Mouse (Mus musculus): Measurements from ENCODE around the gene Rchy1. TPM values are rescaled to one million over a fixed set of nuclear protein-coding genes. Genes with fewer than 3 reads are reported as not detected.

The Rchy1 gene
- total and polyA plus RNA-seq, 3 experiments: 24.8 to 74.4 (median 26.9) TPM

DNA sequence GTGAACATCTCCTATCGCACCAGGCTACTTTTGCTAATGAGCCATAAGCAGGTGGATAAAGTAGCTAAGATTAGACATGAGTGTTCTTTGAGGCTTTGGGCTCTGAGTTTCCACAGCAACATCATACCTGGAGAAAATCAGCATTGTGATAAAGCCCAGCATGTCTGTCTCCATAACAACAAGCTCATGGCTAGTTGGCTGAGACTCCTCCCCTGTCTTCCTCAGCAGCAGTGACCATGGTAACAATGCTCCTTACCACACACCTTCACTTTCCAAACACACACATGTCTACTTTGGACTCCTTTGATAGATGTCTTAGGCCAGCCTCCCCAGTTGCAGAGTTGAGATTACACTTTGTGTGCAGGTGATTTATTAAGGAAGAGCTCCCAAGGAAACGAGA lies 49.6 kb downstream of the Rchy1 start:
- H3K27me3 ChIP-seq (ENCODE audit: control insufficient read depth in 1 of 2, insufficient read depth in 2 of 2, low read length in 2 of 2): no peaks in the 10 kb centered on the region
- DNase-seq (ENCODE audit: low read depth, low spot score): no peak
- H3K36me3 ChIP-seq (ENCODE audit: control insufficient read depth in 1 of 2, insufficient read depth in 2 of 2, low read length in 2 of 2): peaks cover 0 to 10% of the 10 kb centered on the region in 2 experiments; a peak in 2 of 4 replicates
- H3K9ac ChIP-seq (ENCODE audit: control insufficient read depth, low read depth, low read length, poor library complexity, severe bottlenecking): no peak overlapping the region
- no peak overlapping the region for H3K27ac ChIP-seq (ENCODE audit: control insufficient read depth, low read depth, low read length)
- no peaks in the 10 kb centered on the region for H3K79me2 ChIP-seq (ENCODE audit: control insufficient read depth, insufficient read depth, low read length, poor library complexity)
- peaks cover 0 to 3% of the 10 kb centered on the region in 2 experiments; a peak in 2 of 4 replicates for H3K4me1 ChIP-seq (ENCODE audit: control insufficient read depth in 1 of 2, insufficient read depth in 2 of 2, low read length in 2 of 2)
- H3K4me3 ChIP-seq (ENCODE audit: control insufficient read depth in 1 of 2, insufficient read depth in 1 of 2, low read depth in 2 of 2, low read length in 2 of 2): no peak overlapping the region
- no peaks in the 10 kb centered on the region for H3K9me3 ChIP-seq (replicated peaks; ENCODE audit: insufficient read depth, low read length)
- no peak for TF ChIP-seq SMC3 (IDR thresholded peaks at IDR 0.05; ENCODE audit: low read depth, low read length)
- TF ChIP-seq MXI1 (IDR thresholded peaks at IDR 0.05; ENCODE audit: low read depth, low read length): no peak
- TF ChIP-seq UBTF (IDR thresholded peaks at IDR 0.05; ENCODE audit: borderline replicate concordance, insufficient read depth, low read depth, low read length): no peak
- TF ChIP-seq NRF1 (IDR thresholded peaks at IDR 0.05; ENCODE audit: insufficient read depth, low read depth, low read length, poor library complexity, severe bottlenecking): no peak
- TF ChIP-seq MEF2A (IDR thresholded peaks at IDR 0.05; ENCODE audit: extremely low read depth, insufficient replicate concordance, low read depth, low read length, poor library complexity, severe bottlenecking): no peak
- no peak for TF ChIP-seq HCFC1 (IDR thresholded peaks at IDR 0.05; ENCODE audit: low read depth, low read length)

- Histone ChIP-seq H3K79me2 (ENCODE audit: control insufficient read depth, insufficient read depth, low read length, poor library complexity) (no peaks in the 10 kb centered on the region), H3K9me3 (replicated peaks; ENCODE audit: insufficient read depth, low read length) (no peaks in the 10 kb centered on the region), H3K27me3 (ENCODE audit: control insufficient read depth in 1 of 2, insufficient read depth in 2 of 2, low read length in 2 of 2) (no peaks in the 10 kb centered on the region), H3K36me3 (ENCODE audit: control insufficient read depth in 1 of 2, insufficient read depth in 2 of 2, low read length in 2 of 2) (peaks cover 0 to 3% of the 10 kb centered on the region in 2 experiments; a peak in 2 of 4 replicates), H3K4me1 (ENCODE audit: control insufficient read depth in 1 of 2, insufficient read depth in 2 of 2, low read length in 2 of 2) (no peaks in the 10 kb centered on the region; a peak in 1 of 4 replicates), H3K4me3 (ENCODE audit: control insufficient read depth in 1 of 2, insufficient read depth in 1 of 2, low read depth in 2 of 2, low read length in 2 of 2) (no peak overlapping the region), H3K27ac (ENCODE audit: control insufficient read depth, low read depth, low read length) (no peak overlapping the region), H3K9ac (ENCODE audit: control insufficient read depth, low read depth, low read length, poor library complexity, severe bottlenecking) (no peak overlapping the region)
- TF ChIP-seq CTCF (IDR thresholded peaks at IDR 0.05 in 2 of 3, conservative IDR thresholded peaks at IDR 0.05 in 1 of 3; ENCODE audit: control insufficient read depth in 1 of 3, insufficient read depth in 1 of 3, low read depth in 2 of 3, low read length in 3 of 3, poor library complexity in 1 of 3, severe bottlenecking in 1 of 3) (no peak), ELF1 (IDR thresholded peaks at IDR 0.05; ENCODE audit: low read depth, low read length) (no peak), USF1 (IDR thresholded peaks at IDR 0.05; ENCODE audit: low read depth, low read length) (no peak), USF2 (IDR thresholded peaks at IDR 0.05; ENCODE audit: borderline replicate concordance in 1 of 2, insufficient read depth in 1 of 2, low read depth in 1 of 2, low read length in 2 of 2) (no peak), RAD21 (IDR thresholded peaks at IDR 0.05; ENCODE audit: low read depth, low read length) (no peak), TCF12 (IDR thresholded peaks at IDR 0.05; ENCODE audit: low read depth, low read length) (no peak), ETS1 (IDR thresholded peaks at IDR 0.05; ENCODE audit: low read depth, low read length) (no peak), TBP (IDR thresholded peaks at IDR 0.05; ENCODE audit: low read depth, low read length) (no peak), JUND (IDR thresholded peaks at IDR 0.05; ENCODE audit: low read depth, low read length) (no peak), MYB (IDR thresholded peaks at IDR 0.05; ENCODE audit: low read depth, low read length) (no peak), SMC3 (IDR thresholded peaks at IDR 0.05; ENCODE audit: low read depth, low read length) (no peak), CHD1 (IDR thresholded peaks at IDR 0.05; ENCODE audit: low read depth, low read length) (no peak)
- no peak for DNase-seq (ENCODE audit: low read depth, low spot score)
Measured at GRCm38 (mm10) chr5:91911384-91912106, 51.3 kb downstream of the Rchy1 start.

Data from MEL (cell line).